Mouse (Mus musculus) heart, adult 8-10 months (tissue): ENCODE results near the gene Dstyk. TPM values are rescaled to one million over a fixed set of nuclear protein-coding genes. Genes with fewer than 3 reads are reported as not detected.
"Not testable (repeated sequence)": the region's sequence is repeated elsewhere in the genome, so short reads cannot be mapped to it uniquely, and the experiment has no call there.

Source experiments
- DNase-seq: peaks from one replicate; pipeline ENCODE4 v3.0.0; 2022; ENCODE audit warnings: low spot score
- total RNA-seq, 4 experiments: library from RNA; stranded (reverse); gene quantifications; 2 replicates each; pipeline ENCODE4 v1.2.4; 2022

Dstyk gene
- total RNA-seq, 4 experiments from 2014 or later: 15.3 to 16.7 (median 16.0) TPM

DNA sequence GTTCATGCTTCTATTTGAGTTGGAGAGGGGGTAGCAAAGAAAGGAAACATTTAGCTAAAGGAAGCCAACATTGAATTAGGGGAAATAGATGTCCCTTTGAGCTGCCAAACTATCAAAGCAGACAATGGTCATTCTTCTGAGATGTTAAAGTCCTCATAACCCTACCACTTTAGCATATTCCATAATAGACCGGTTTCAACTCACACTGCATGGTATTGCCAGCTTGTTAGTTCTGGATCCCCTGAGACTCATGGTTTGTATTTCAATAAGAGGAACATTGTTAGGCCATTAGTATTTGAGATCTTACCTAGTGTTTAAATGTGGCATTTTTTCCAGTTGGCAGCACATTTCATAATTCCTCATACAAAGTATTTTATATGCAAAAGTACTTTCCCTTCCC, 19.6 kb downstream of the Dstyk start:
- DNase-seq: no peak

DNA sequence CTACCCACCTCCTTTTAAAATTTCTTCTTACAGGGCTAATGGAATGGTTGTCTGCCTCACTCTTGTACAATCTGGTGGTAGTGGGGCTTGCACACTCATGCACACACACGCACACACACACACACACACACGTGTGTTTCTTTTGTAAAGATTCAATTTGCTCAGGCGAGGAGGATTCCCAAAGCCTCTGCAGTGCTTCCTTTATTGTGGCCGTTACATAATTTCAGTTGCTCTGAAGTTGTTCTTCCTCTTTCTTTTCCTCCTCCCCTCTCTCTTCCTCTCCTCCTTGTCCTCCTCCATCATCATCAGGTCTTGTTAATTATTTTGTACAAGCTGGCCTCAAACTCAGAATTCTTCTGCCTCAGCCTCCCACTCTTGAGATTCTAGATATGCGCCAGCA, 20.0 kb downstream of the Dstyk start:
- no peak for DNase-seq

DNA sequence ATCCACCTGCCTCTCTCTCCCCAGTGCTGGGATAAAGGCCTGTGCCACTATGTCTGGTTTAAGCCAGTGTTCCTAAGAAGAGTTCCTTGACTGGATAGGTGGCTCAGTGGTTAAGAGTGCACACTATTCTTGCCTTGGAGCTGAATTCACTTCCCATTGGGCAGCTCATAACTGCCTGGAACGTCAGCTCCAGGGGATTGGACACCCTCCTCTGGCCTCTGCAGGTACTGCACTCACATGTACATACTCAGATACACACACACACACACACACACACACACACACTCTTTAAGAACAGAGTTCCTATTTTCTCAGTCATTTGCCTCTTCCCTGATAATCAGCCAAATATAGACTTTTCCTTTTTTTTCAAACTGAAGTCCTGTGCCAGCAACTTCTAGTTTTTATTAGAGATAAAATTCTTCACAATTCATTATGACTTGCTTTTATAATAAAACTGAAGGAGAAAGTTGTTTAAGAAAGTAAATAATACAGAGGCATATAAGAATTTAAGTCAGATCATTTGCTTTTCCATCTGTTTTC, 23.6 kb downstream of the Dstyk start:
- DNase-seq: no peak

DNA sequence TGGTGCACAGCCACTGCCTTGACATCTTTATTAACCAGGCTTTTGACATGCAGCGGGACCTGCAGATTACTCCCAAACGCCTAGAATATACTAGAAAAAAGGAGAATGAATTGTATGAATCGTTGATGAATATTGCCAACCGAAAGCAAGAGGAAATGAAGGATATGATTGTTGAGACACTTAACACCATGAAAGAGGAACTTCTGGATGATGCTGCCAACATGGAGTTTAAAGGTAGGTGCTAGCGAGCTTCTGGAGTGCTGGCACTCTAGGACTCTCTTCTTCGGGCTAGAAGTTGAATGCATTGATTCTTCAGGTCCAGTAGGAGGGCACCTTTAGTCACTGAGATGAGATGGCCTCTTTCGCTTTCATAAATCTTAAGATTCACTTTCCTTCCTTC, 32.4 kb downstream of the Dstyk start:
- DNase-seq: no peak

DNA sequence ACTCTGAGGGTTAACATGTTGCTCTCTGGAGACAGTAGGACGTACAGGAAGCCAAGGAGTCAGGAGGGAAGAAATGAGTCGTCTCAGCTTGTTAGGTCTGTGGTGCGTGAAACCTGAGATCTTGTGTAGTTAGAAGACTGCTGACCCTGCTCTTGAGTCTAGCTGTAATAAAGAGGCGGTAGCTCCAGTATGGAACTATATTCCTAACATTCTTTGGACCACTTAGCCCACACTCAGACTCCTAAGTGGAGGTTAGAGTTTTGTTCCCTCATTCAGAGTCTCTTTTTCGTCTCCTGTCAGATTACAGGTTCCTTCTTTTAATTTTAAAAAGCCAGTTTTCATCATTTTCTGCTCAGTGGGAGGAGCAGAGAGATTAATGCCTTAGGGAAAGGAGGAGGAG, 47.3 kb downstream of the Dstyk start:
- DNase-seq: no peak

DNA sequence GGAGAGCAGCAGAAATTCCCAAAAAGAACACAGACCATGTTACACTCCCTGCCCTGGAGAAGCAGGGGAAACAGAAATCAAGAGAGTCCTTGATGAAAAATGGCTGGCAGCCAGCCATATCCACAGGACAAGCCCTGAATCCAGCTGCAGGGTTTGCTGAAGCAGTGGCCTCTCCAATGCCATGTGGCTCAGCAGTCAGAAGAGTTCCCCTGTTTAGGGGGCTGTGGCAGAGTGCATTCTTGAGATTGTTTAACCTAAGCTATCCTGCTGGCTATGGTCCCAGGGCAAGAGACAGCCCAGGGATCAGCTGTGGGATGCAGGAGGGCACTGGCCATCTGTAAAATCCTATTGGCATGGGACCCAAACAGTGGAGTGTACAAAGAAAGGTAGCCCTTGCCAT, 51.6 kb downstream of the Dstyk start:
- no peak for DNase-seq

DNA sequence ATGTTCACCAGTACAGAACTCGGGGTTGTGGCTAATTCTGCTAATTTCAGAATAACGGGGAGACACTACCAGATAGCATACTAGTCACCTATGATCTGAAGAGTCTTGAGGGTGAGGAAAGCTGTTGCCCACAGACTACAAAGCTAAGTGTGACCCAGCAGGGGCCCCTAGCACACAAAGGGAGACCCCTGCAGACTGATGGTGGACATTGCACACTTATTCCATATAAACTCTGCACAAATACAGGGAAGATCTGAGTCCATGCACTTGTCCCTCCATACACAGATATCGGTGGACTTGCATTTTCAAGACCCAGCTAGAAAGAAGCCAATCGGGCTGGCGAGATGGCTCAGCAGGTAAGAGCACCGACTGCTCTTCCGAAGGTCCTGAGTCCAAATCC, 52.2 kb downstream of the Dstyk start:
- DNase-seq: no peak

DNA sequence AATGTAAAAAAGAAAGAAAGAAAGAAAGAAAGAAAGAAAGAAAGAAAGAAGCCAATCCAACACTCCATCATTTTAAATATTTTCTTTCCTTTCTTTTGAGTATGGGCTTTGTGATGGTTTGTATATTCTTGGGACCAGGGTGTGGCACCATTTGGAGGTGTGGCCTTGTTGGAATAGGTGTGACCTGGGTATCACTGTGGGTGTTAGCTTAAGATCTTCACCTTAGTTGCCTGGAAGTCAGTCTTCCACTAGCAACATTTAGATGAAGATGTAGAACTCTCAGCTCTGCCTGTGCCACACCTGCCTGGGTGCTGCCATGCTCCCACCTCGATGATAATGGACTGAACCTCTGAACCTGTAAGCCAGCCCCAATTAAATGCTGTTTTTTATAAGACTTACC, 52.7 kb downstream of the Dstyk start:
- DNase-seq: not testable (repeated sequence)

DNA sequence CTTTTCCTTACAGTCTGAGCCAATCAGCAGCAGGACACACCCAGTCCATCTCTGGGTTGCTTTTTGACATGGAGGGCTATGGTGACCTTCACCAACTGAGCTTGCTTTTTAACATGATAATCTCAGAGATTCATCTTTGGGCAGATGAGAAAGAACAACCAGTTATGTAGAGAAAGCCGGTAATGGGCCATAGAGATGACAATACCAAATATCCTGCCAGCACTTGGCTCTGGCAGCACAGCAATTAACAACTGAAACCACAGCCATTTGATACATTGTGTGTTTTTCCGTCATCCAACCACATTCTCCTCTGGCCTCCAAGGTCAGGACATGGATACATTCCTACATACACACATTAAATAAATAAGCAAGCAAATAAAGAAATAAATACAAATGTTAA, 53.7 kb downstream of the Dstyk start:
- no peak for DNase-seq

DNA sequence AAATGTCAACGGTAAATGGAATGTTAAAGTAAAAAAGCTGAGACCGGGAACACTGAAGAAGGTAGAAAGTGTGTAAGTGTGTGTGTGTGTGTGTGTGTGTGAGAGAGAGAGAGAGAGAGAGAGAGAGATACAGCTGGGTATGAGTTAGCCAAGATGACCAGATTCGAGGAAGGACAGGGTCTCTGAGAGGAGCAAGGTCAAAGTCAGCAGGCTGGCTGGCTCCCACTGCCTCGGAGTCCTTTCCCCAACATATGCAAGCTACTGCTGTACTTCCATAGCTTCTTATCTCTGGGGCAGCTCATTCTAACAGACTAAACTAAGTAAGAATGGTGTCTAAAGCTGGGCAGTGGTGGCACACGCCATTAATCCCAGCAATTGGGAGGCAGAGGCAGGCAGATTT, 54.1 kb downstream of the Dstyk start:
- no peak for DNase-seq

DNA sequence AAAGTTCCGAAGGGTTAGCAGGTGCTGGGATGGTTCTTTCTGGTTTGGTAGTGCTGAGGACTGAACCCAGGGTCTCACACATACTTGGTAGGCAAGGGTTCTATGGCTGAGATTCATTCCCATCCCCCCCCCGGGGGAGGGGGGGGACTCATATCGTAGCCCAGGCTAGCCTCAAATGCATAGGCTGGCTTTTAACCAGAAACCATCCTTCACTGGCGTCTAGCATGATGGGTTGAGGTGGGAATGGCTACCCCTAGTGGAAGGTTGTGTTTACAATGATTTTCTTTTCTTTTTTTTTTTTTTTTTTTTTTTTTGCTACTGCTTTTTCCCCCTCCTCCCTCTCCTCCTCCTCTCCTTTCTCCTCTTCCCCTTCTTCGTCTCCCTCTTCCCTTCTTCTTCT, 55.2 kb downstream of the Dstyk start:
- no peak for DNase-seq

DNA sequence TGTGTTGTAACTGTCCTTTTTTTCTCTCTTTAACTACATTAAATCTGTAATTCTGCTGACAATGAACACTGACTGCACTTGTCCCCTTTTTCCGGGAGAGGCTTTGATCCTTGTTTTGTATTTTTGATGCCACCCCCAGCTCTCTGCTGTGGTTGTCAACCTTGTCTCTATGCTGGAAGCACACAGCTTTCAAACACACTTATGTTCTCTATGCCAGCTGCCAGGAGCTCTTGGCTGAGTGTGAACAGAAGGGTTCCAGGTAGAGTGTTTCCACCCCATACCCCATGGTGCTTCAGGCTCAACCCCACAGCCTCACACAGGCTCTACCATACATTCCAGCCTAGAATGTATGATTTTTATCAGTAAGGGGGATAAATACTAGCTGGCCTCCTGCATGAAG, 57.1 kb downstream of the Dstyk start:
- no peak for DNase-seq

DNA sequence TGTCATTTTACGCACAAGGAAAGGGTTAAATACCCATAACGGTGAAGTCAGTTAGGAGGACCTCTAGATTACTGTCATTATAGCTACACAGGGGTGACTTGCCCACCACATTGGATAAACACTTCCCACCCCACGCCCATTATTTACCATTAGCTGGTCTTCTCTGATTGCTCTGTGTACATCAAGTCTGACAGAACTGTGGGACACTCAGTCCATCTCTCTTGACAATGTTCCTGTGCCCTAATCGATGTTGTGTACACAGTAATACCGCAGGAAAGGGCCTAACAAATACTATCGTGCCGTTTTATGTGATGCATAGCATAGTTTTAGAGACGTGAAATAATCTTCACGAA, 59.2 kb downstream of the Dstyk start:
- DNase-seq: no peak

DNA sequence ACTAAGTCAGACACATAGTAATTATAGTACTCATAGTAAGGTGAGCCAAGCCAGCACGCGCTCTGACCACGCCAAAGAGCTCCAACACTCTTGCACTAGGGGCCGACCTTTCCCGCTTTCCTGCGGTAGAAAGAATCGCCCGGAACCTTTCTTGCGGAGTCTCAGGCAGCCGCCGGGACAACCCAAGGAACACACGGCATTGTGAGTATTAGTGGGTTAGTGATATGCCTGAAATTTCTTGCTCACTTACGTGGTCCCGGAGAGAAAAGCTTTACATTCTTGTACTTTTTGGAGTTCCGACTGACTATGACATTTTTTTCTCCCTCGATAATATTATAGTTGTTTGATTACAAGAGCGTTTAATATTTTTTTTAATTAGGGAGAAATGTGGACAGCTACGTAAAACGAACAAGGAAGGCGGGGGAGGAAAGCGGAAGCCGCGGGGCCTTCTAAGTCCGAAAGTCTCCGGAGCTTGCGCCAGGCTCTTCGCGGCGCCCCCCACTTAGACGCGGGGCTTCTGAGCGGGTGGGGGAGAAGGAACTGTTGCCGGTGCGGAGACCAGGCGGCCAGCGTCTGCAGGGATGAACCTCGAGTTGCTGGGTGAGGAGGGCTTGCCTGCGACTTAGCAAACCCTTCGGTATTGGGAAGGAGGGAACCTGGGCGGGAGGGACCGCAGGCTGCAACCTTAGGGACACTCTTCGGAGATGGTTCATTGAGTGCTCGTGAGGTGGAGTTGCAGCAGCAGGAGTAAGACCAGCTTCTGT, 59.8 kb downstream of the Dstyk start, which contains the start of gene Rbbp5:
Gene Rbbp5 (plus strand): TSS at position 438 of the 764 bp plus-strand sequence.
- DNase-seq: peak; percentile 91

DNA sequence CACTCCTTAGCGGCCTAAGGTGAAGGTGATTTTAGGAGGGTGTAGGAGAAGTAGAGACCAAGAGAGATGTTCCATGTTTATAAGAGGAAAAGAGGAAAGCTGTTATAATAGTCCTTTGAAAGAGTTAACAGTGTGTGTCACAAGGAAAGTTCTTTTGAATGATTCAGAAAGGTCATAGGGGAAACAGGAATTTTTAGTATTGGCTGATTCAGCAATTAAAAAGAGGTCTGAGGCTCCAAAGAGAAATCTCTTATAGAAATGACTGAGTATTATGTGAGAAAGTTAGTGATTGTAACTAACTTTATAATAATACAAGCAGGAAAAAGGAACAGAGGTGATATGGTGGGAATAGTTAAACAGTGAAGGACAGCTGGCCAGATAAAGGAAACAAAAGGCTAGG, 62.1 kb downstream of the Dstyk start:
- no peak for DNase-seq

DNA sequence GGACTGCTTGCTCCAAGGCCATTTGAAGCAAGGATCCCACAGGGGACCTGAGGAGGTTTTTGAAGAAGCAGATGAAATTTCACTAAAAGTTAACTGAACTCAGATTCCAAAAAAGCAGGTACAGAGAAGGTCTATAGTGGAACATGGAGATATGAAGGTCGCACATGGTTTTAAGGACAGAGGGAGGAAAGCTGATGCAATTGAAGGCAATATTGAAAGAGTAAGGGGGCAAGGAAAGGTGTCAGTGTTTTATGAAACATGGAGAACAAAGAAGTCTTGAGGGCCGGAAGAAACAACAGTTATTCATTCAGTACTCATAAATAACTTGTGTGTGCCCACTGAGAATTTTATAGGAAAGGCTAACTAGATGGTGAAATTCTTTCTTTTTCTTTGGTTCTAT, 64.3 kb downstream of the Dstyk start:
- DNase-seq: no peak

DNA sequence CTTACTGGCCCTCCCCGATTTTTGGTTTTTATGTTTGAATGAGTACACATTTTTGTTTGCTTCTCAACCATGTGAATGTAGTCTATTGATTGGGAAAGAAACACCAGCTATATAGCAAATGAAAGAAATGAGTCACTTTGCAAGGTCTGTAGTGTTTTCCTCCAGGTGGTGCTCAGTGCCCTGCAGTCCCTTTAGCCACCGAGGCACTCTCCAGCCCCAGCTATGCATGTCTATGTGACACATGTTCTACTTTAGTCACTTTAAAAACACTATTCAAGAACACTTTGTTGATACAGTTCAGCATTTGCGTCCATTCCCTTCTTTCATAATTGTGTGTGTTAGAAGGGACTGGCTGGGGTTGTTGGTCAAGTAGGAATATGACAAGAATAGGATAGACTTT, 65.9 kb downstream of the Dstyk start:
- DNase-seq: no peak

DNA sequence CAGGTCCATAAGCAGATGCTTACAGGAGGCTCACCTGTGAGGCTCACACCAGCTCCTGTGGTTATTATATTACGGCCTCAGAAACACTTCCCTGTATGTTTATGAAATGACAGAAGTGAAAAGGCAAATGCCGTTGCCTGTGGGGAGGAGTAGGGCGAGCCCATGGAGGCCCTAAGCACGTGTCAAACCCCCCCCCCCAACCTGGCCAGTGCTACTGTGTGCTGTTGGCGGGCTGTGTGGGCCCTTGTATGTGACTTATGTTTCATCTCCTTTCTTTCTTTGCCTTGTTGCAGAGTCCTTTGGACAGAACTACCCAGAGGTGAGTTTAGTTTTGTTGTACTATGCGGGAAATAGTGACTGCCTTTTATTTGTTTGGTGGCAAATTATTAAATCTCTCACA, 66.4 kb downstream of the Dstyk start:
- no peak for DNase-seq

DNA sequence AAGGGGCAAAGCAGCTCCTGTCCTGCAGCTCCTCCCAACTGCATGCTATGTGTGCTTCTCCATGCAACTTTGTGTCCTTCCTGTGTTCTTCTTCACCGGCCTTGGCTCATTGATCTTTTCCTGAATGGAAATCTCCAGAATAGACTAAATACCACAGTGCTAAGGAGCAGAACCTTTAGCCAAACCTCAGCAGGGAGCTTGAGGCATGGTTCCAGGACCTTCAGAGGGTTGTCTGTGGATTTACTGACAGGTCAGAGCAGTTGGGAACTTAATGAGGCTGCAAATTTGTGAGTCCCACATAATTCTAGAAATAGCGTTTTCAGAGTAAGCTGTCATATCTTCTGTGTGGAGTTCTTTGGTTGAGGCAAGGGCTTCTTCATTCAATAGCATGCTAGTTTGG, 83.2 kb downstream of the Dstyk start:
- no peak for DNase-seq

DNA sequence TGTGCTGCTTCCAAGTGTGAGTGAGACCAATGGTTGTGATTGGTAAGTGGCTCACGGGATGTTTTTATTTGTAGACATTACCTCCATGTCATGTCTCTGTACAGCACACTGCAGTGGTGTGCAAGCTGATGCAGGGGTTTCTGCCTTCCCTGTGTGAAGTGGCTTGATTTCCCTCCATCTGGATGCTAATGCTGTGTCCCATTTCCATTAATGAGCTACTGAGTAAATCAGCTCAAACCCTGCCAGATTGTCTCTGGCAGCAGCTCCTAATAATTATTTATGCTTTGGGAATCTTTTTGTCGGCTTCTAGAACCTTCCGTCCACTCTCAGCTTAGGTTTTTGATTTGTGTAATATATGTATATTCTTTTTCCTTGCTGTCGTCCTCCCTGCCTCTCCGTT, 87.8 kb downstream of the Dstyk start:
- no peak for DNase-seq

DNA sequence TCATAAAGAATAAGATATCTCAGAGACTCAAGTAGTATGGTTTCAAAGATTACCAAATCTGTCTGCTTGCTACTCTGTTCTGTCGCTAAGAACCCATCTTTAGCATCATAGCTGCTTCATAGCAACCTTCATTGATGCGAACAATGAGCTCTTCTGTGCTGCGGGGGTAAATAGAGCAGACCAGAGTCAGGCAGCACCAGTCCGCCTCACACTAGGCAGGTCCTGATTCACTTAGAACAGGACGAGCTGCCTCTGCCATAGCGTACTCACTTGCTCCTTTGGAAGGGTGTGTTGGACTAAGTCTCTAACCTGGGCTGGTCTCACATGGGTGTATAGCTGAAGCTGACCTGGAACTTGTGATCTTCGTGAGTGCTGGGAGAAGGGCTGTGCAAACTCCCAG, 88.7 kb downstream of the Dstyk start, which contains the start of gene Tmem81:
Gene Tmem81 (plus strand): TSS at position 173 of the 400 bp plus-strand sequence.
- DNase-seq: no peak

DNA sequence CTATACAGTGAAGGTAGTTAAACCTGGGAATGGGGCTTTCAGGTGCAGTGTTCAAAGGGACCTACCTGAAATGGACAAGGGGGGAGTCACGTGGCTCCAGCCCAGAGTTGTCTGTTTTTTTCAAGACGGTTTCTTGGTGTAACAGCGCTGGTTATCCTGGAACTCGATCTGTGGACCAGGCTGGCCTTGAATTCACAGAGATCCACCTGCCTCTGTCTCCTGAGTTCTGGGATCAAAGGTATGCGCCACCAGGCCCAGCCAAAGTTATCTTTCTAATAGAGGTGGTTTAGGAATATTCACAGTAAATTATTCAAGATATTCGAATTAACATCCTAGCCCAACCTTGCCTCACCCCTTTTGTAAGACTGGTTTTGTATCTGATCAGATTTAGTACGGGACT, 89.3 kb downstream of the Dstyk start:
- no peak for DNase-seq

DNA sequence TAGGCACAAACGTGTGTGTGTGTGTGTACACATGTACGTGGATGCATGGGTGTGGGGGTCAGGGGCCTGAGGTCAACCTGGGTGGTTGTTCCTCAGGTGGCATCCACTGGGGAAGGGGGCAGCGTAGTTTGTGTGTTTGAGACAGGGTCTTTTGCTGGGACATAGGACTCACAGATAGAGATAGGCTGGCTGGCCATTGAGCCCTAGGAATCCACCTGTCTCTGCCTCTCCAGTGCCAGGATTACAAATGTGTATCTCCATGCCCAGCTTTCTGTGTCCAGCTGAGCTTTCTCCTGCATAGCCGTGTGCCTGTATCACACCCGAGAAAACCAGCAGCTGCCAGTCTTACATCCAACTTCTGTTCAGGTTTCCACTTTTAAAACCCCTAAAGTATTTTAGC, 92.4 kb downstream of the Dstyk start:
- DNase-seq: no peak

DNA sequence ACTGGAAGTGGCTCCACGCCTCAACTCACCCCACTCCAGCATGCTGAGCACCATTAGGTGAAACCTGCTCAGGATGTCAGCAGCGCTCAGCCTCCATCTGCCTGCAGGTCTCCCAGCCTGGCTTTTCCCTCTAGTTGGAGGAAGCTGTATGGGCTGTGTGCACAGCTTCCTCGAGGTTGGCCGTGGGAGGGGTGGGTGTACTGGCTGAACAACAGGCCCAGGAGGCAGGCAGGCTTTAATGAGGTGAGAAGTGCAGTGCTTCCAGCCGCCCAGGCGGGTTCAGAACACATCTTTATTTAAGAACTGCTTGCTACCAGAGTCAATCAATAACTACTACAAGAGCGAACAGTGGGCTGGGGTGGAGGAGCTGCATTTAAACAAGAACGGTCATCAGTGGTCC, 94.2 kb downstream of the Dstyk start:
- DNase-seq: no peak
